Mouse (Mus musculus) lung, embryonic 14.5 days (tissue): ENCODE measurements at regions not wholly inside any gene's neighbourhood (a gene's known extent, or its start where the extent isn't known, plus 50 kb on each side); places are given as distances from the start of the nearest gene placed in this dataset.

ENCODE experiments used
- ATAC-seq: fragments of 200-750 bp; cut with Nextera tagmentation; 2 replicates; pipeline ENCODE4 v1.8.0; 2017; ENCODE audit warnings: mild to moderate bottlenecking, moderate TSS enrichment, moderate library complexity; ENCODE audit not compliant: insufficient read depth
- DNase-seq: peaks from one replicate; pipeline ENCODE4 v3.0.0-alpha.2; 2015
- H3K27ac ChIP-seq: fragments of 300-500 bp; sonication (generic); 2 replicates; pipeline ENCODE4 v1.5.1; 2014; ENCODE audit warnings: low read depth, mild to moderate bottlenecking, moderate library complexity
- H3K27me3 ChIP-seq: fragments of 300-500 bp; sonication (generic); 2 replicates; pipeline ENCODE4 v1.6.1; 2014; ENCODE audit warnings: low read length, control low read depth; ENCODE audit not compliant: insufficient read depth
- H3K36me3 ChIP-seq: fragments of 300-500 bp; sonication (generic); 2 replicates; pipeline ENCODE4 v1.6.1; 2014; ENCODE audit warnings: control low read depth; ENCODE audit not compliant: insufficient read depth
- H3K4me1 ChIP-seq: fragments of 300-500 bp; sonication (generic); 2 replicates; pipeline ENCODE4 v1.6.1; 2014; ENCODE audit warnings: antibody characterized with exemption, control low read depth; ENCODE audit not compliant: insufficient read depth
- H3K4me2 ChIP-seq: fragments of 300-500 bp; sonication (generic); 2 replicates; pipeline ENCODE4 v1.6.1; 2014; ENCODE audit warnings: mild to moderate bottlenecking
- H3K4me3 ChIP-seq: fragments of 300-500 bp; sonication (generic); 2 replicates; pipeline ENCODE4 v1.5.1; 2014; ENCODE audit warnings: low read depth, low read length
- H3K9ac ChIP-seq: fragments of 300-500 bp; sonication (generic); 2 replicates; pipeline ENCODE4 v1.6.1; 2014
- H3K9me3 ChIP-seq: fragments of 300-500 bp; sonication (generic); 2 replicates; pipeline ENCODE4 v1.6.1; 2016; ENCODE audit warnings: low read depth, low read length, control low read depth
- CTCF ChIP-seq: IDR thresholded peaks from 2 replicates; pipeline ENCODE4 v1.5.1; 2016; ENCODE audit warnings: antibody characterized with exemption, low read depth
- WGBS: fragments of 180-500 bp; shearing (Covaris S2); extraction: QIAGEN DNeasy Blood & Tissue Kit; methylation state at CpG from one replicate; pipeline ENCODE4 v1.1.7; 2014; 5-methylcytosine and 5-hydroxymethylcytosine counted together

DNA sequence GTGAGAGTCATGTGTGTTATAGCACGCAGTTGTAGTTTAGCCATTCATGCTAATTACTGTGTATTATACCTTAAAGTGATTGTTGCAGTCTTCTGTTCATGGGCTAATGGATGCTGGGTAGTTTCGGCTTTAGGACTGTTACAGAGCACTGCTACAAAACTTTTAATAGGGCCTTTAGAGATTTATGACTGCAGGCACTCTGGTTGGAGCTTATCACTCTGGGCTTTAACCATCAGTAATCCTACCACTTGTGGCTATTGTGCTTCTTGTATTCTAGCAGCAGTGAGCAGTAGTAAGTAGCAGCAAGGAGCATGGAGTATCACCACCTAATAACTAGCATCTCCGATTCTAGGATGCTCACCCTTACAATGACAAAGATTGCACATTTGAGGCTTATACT, 362.6 kb upstream of the Frg1 start:
- H3K36me3 ChIP-seq = no peaks in the 10 kb centered on the region
- TF ChIP-seq CTCF = no peak
- no peaks in the 10 kb centered on the region for H3K27me3 ChIP-seq
- no peak overlapping the region for H3K27ac ChIP-seq
- H3K4me2 ChIP-seq = no peak overlapping the region
- no peak overlapping the region for H3K9ac ChIP-seq
- DNase-seq = no peak
- whole genome bisulfite sequencing = 90% methylated on average over 3 of the region's 3 CpGs
- H3K9me3 ChIP-seq = no peaks in the 10 kb centered on the region
- no peak for ATAC-seq
- no peak overlapping the region for H3K4me3 ChIP-seq
- no peaks in the 10 kb centered on the region for H3K4me1 ChIP-seq

DNA sequence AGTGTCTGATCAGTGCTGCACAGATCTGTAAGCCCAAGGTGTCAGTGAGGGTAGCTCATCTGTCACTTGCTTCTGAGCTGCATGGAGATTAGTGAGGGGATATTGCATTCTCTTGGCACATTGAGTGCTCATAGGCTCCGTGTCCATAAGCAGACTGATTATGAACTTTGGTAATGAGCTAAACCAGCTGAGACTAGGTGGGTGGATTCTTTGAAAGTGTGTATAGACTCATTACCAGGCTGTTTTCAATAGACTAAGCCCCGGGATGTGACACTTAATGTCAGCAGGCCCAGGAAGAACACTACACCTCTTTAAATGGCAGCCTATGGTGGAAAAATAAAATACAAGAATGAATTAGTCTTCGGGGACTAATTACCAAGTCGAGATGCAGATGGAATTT, 354.9 kb upstream of the Frg1 start:
- H3K9me3 ChIP-seq = no peaks in the 10 kb centered on the region
- WGBS = 68% methylated on average over 4 of the region's 4 CpGs

DNA sequence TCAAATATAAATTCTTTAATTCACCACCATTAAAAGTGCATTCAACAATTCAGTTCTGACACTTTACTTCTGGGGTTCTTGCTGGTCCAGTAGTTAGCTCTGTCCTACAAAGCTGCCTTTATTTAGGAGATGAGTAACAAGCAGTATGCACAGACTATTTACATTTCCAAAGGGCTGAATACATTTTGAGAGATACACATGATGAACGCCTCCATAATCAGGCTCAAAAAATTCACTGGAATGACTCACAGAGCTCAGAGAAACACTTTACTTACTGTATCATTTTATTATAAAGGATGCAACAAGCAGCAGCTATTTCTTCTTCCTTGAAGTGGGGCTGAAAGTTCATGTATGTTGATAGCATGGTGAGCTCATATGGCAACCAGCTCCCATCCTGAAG, 336.6 kb upstream of the Frg1 start:
- no peak overlapping the region for H3K27ac ChIP-seq
- no peak overlapping the region for H3K9ac ChIP-seq
- no peak for TF ChIP-seq CTCF
- H3K4me3 ChIP-seq = no peak overlapping the region
- WGBS = 83% methylated on average over 1 of the region's 1 CpGs
- no peaks in the 10 kb centered on the region for H3K27me3 ChIP-seq
- ATAC-seq (no peak), DNase-seq (no peak)
- H3K9me3 ChIP-seq = no peaks in the 10 kb centered on the region
- H3K4me1 ChIP-seq = no peaks in the 10 kb centered on the region
- no peak overlapping the region for H3K4me2 ChIP-seq
- H3K36me3 ChIP-seq = no peaks in the 10 kb centered on the region

More for the DNA sequence above, 354.9 kb upstream of the Frg1 start:
- no peak overlapping the region for H3K4me3 ChIP-seq
- H3K27me3 ChIP-seq = no peaks in the 10 kb centered on the region
- H3K9ac ChIP-seq = no peak overlapping the region
- no peak for TF ChIP-seq CTCF
- no peaks in the 10 kb centered on the region for H3K4me1 ChIP-seq
- no peaks in the 10 kb centered on the region for H3K36me3 ChIP-seq
- ATAC-seq (no peak), DNase-seq (no peak)
- no peak overlapping the region for H3K4me2 ChIP-seq
- H3K27ac ChIP-seq = no peak overlapping the region

DNA sequence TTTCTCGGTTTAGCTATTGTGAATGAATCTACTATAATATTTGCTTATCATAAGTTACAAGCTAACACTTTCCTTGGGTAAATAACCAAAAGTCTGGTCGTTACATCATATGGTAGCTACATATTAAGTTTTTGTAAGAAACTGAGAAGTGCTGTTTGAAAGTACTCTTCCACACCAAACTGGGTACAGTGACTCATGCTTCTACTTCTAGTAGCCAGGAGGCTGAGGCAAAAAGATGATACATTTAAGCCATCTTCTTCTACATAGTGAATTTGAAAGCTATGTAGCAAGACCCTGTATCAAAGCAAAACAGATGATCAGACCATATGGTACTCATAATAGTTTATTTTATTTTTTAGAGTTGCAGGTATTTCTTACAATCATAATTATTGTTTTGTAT, 335.8 kb upstream of the Frg1 start:
- no peaks in the 10 kb centered on the region for H3K9me3 ChIP-seq
- no peaks in the 10 kb centered on the region for H3K4me1 ChIP-seq
- no peak for ATAC-seq
- H3K27me3 ChIP-seq = no peaks in the 10 kb centered on the region
- H3K4me2 ChIP-seq = no peak overlapping the region
- 69% methylated on average over 2 of the region's 2 CpGs for WGBS
- no peak for DNase-seq
- no peaks in the 10 kb centered on the region for H3K36me3 ChIP-seq
- H3K9ac ChIP-seq = no peak overlapping the region
- no peak for TF ChIP-seq CTCF
- no peak overlapping the region for H3K27ac ChIP-seq
- no peak overlapping the region for H3K4me3 ChIP-seq

DNA sequence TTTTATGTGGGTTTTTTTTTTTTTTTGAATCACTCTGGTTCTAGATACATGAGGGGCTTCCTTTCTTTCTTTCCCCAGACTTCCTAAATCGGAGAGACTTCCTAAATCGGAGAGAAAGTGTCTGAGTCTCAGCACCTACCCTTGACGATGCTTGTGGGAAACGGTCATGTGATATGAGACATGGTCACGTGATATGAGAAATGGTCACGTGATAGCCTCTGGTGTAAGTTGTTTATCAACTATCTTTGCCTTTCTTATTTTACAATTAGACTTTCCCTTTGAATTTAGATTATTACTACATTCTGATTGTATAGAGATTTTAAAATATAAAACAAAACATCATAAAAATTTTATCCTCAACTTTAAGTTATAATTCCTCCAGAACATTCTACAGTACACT, 330.1 kb upstream of the Frg1 start:
- Histone ChIP-seq H3K4me1 (no peaks in the 10 kb centered on the region), H3K9ac (no peak overlapping the region), H3K4me3 (no peak overlapping the region), H3K4me2 (no peak overlapping the region), H3K27ac (no peak overlapping the region), H3K9me3 (no peaks in the 10 kb centered on the region), H3K27me3 (no peaks in the 10 kb centered on the region), H3K36me3 (no peaks in the 10 kb centered on the region)
- DNase-seq = no peak
- 86% methylated on average over 6 of the region's 6 CpGs for WGBS
- no peak for TF ChIP-seq CTCF
- ATAC-seq = no peak

DNA sequence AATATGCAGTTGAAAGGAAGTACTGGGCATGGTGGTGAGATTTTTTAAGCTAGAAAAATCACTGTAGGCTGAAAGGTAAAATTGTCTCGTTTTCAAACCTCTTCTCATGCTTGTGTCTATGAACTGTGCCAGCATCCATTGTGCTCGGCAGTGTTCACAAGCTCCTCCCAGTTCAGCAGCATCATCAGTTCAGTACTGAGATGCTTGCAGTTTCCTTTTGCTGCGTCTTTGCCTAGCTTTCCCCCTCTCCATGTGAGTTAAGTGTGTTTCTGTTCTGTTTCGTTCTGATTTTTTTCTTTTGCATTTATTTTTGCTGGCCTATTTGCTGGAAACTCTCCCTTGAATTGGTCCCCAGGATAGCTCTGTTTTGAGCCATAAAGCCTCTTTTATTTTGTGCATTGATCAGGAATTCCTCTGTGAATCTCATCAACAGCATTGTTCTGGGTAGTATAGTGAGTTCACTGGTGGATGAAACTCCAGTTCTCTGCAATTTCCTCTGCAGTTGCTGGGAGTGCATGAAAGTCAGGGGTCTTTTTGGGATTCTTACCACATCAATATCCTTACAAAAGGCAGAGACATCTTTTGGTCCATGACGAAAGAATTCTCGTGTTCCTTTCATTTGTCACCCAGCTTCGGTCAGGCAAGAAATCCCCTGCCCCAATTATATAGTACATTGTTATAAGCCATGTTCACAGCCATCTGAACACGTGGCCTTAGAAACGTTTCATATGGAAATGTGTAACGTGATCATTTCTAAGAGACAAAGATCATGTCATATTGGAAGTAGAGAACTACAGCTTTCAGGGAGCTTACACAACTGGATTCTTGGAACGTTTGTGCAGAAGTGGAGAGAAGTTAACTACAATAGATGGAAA, 326.2 kb upstream of the Frg1 start:
- 74% methylated on average over 11 of the region's 11 CpGs for WGBS
- no peaks in the 10 kb centered on the region for H3K4me1 ChIP-seq
- no peak for DNase-seq
- H3K9me3 ChIP-seq = no peaks in the 10 kb centered on the region
- no peaks in the 10 kb centered on the region for H3K36me3 ChIP-seq
- no peak overlapping the region for H3K9ac ChIP-seq
- ATAC-seq = no peak
- H3K4me3 ChIP-seq = no peak overlapping the region
- H3K27me3 ChIP-seq = no peaks in the 10 kb centered on the region
- no peak for TF ChIP-seq CTCF
- H3K27ac ChIP-seq = no peak overlapping the region
- no peak overlapping the region for H3K4me2 ChIP-seq

DNA sequence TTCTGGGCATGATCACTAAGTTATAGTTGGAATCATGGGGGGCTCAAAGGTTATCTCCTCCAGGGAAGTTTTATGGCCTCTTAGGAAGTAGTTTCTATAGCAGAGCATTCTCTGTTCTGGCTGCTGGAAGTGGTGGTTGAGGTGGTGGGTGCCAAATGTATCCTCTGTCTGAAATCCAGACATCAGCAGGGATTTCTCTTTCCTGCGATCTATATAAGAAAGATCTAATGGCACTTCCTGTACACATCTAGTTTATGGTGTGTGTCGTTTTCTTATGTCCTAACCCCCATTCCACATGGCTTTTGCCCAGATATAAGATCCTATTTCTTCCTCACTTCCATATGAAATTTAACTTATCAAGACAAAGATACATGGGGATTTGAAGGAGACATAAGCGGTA, 300.1 kb upstream of the Frg1 start:
- no peaks in the 10 kb centered on the region for H3K4me1 ChIP-seq
- no peaks in the 10 kb centered on the region for H3K27me3 ChIP-seq
- no peak overlapping the region for H3K4me3 ChIP-seq
- H3K36me3 ChIP-seq = no peaks in the 10 kb centered on the region
- TF ChIP-seq CTCF = no peak
- no peak for DNase-seq
- no peak overlapping the region for H3K9ac ChIP-seq
- H3K4me2 ChIP-seq = no peak overlapping the region
- H3K9me3 ChIP-seq = no peaks in the 10 kb centered on the region
- no peak for ATAC-seq
- no peak overlapping the region for H3K27ac ChIP-seq
- WGBS = 86% methylated on average over 3 of the region's 3 CpGs
